Mouse (Mus musculus) layer of hippocampus, postnatal 14 days (tissue): ENCODE measurements around the gene Gm6803. TPM values are rescaled to one million over a fixed set of nuclear protein-coding genes. Genes with fewer than 3 reads are reported as not detected.
"Not testable (repeated sequence)": the region's sequence is repeated elsewhere in the genome, so short reads cannot be mapped to it uniquely, and the experiment has no call there.

Source experiments
- DNase-seq, 2 experiments: peaks; one replicate each; pipeline ENCODE4 v3.0.0; 2021 to 2022; ENCODE audit warnings: low spot score in 2 of 2, mixed read lengths in 1 of 2
- long read RNA-seq, 2 experiments: library from polyadenylated mRNA; stranded (forward); transcript quantifications; one replicate each; pipeline ENCODE4 v2.0.0; 2021
- total RNA-seq, 2 experiments: library from RNA; stranded (reverse); gene quantifications; 2 replicates each; pipeline ENCODE4 v1.2.3; 2021

The Gm6803 gene
- total RNA-seq = not detected
- long read RNA-seq, experiment 1 = 0 reads
- long read RNA-seq, experiment 2 = 0 reads

GRCm38 (mm10) chr12:88018671-88019070, at the start of gene Gm6803:
Gene Gm6803 (minus strand): TSS chr12:88018771.
- DNase-seq = not testable (repeated sequence)

- DNase-seq = not testable (repeated sequence)
Measured at GRCm38 (mm10) chr12:88045226-88045625, 26.7 kb upstream of the Gm6803 start.

- not testable (repeated sequence) for DNase-seq
Measured at GRCm38 (mm10) chr12:88039703-88040102, 21.1 kb upstream of the Gm6803 start.

GRCm38 (mm10) chr12:88039062-88039461, 20.5 kb upstream of the Gm6803 start:
- DNase-seq = not testable (repeated sequence)

- not testable (repeated sequence) for DNase-seq
Measured at GRCm38 (mm10) chr12:88032250-88032649, 13.7 kb upstream of the Gm6803 start.

- not testable (repeated sequence) for DNase-seq
Measured at GRCm38 (mm10) chr12:88026704-88027103, 8.1 kb upstream of the Gm6803 start, which contains the start of gene Gm2056. Gene Gm2056 (plus strand): TSS chr12:88027004.

GRCm38 (mm10) chr12:88011548-88011947, 7.0 kb downstream of the Gm6803 start, which contains the start of gene Gm2075:
Gene Gm2075 (plus strand): TSS chr12:88011848.
- DNase-seq = not testable (repeated sequence)

- DNase-seq = not testable (repeated sequence)
Measured at GRCm38 (mm10) chr12:88004118-88004517, 14.5 kb downstream of the Gm6803 start.

GRCm38 (mm10) chr12:87984000-87984399, 34.6 kb downstream of the Gm6803 start:
- not testable (repeated sequence) for DNase-seq

Other genes with a start within 250 kb of the Gm6803 start
- gene Gm21319, start 243.0 kb downstream of the Gm6803 start, total RNA-seq = not detected
- not detected for gene Gm21936, start 223.3 kb downstream of the Gm6803 start, total RNA-seq
- gene BB287469, start 202.2 kb downstream of the Gm6803 start, total RNA-seq = not detected
- gene Gm2001, start 176.4 kb downstream of the Gm6803 start, total RNA-seq = not detected
- gene Gm2016, start 144.7 kb downstream of the Gm6803 start, total RNA-seq = not detected
- not detected for gene Gm2022, start 123.4 kb downstream of the Gm6803 start, total RNA-seq
- gene Gm2035, start 98.9 kb downstream of the Gm6803 start, total RNA-seq = not detected
- not detected for gene Gm2042, start 64.7 kb downstream of the Gm6803 start, total RNA-seq
- gene Gm2075, start 6.9 kb downstream of the Gm6803 start, total RNA-seq = not detected
- not detected for gene Gm2056, start 8.2 kb upstream of the Gm6803 start, total RNA-seq
- gene Gm16368, start 64.9 kb upstream of the Gm6803 start, total RNA-seq = not detected
- not detected for gene Gm10436, start 163.3 kb upstream of the Gm6803 start, total RNA-seq
- gene Gm8332, start 231.3 kb upstream of the Gm6803 start, total RNA-seq = not detected